Mouse (Mus musculus) urinary bladder, postnatal 14 days (tissue): ENCODE measurements around the gene Polr2j.

Experiments
- DNase-seq: peaks from one replicate; pipeline ENCODE4 v3.0.0; 2021; ENCODE audit warnings: low spot score

The Polr2j gene

DNA sequence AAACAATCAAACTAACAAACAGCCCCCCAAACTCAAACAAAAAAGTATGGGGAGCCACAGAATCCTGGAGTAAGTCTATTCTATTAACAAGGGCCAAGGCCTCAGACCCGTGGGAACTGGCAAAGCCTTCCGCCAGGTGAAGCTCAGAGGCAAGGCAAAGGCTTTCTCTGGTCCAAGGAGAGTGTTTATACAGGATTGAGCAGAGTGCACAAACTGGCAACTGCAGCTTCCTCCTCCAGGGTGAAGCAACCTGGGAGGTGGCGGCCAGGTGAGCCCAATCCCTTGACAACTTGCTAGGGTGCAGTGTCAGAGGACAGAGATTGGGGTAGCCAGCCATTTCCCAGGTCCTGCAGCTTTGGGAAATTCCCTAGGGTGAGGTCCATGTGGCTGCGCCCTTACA is 50.9 kb downstream of the Polr2j start:
- no peak for DNase-seq

DNA sequence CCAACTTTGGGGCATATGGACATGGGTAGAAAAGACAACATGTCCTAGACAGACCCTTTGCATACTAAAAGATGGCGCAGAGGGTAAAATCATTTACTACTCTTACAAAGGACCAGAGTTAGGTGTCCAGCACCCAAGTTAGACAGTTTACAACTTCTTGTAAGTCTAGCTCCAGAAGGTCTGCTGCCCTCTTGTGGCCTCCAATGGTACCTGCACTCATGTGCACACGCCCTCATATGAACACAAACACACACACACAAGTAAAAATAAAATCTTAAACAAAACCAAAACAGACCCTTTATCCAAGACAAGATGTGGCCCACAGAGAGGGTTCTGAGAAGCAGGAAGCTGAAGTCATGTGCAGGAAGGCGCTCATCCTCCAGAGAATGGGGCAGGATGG is 51.6 kb downstream of the Polr2j start:
- no peak for DNase-seq

DNA sequence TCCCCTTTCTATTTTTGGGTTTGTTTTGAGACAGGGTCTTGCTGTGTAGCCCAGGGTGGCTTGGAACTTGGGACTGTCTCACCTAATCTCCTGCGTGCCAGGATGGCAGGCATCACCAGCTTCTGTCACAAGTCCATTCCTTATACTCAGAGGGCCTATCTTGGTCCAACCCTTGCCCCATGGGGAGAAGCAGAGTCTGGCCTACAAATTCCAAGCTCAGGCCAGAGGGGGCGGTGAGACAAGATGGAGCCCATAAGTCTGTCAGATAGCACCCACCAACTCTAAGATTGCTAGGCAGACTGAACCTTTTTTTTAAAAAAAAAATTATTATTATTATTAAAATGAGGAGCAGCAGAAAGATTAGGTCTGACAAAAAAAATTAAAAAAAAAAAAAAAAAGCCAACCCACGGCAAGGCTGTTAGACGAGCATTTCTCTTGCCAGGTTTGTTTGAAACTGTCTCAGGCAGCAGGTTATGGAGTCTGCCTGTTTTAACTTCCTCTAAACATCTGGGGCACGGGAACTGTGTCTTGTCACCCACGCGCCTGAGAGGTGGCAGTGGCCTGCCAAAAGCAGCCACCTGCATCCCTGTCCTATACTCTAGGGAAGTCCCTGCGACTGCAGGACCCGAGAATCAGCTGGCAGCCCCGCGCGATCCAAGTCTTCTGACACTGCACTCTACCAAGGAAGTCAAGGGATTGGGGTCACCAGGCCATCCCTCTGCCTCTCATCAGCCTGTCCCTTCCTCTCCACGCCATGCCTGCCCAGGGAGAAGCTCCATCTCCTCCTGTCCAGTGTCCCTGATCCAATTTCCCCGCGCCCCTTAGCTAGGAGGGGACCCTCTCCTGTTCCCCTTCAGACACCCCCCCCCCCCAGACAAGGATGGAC is 53.4 kb downstream of the Polr2j start:
- no peak for DNase-seq

DNA sequence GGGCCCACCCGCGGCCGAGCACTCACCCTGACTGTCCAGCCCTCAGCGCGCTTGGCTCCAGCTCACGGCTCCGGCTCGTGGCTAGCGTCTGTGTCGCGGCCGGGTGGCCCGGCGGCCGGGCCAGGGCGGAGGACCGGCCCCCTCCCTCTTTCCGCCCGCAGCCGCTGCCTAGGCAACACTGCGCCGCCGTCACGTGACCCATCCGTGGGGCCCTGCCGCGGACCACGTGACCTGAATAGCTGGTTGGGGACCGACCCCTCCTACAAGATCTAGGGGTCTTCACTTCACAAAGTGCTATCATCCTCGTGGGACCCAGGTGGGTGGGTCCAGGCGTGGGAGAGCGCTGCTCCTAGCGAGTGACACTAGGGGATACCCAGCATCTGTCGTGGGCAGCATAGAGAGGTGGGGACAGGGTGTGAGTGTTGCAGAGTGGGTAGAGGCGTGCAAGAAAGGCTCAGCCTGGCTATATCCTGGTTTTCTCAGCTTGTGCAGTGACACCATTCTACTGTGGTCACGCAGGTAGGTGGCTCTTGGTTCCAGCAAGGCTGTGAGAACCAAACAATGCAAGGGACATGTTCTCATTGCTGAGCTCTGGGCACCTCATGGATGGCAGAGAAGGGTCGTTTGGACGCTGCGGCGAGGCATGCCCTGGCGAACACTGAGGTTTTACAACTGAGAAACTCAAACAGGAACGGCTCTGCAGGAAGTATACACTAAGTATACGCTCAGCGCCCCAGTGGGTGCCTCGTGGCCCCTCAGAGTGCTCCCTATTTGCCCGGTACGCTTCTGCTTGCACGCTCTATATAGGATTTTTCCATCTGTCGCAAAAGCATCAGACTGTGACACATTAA is 54.3 kb downstream of the Polr2j start, which contains the start of gene Orai2:
Orai2 (minus strand) TSS at position 202 of the 851 bp plus-strand sequence.
- DNase-seq: peak; percentile 78

DNA sequence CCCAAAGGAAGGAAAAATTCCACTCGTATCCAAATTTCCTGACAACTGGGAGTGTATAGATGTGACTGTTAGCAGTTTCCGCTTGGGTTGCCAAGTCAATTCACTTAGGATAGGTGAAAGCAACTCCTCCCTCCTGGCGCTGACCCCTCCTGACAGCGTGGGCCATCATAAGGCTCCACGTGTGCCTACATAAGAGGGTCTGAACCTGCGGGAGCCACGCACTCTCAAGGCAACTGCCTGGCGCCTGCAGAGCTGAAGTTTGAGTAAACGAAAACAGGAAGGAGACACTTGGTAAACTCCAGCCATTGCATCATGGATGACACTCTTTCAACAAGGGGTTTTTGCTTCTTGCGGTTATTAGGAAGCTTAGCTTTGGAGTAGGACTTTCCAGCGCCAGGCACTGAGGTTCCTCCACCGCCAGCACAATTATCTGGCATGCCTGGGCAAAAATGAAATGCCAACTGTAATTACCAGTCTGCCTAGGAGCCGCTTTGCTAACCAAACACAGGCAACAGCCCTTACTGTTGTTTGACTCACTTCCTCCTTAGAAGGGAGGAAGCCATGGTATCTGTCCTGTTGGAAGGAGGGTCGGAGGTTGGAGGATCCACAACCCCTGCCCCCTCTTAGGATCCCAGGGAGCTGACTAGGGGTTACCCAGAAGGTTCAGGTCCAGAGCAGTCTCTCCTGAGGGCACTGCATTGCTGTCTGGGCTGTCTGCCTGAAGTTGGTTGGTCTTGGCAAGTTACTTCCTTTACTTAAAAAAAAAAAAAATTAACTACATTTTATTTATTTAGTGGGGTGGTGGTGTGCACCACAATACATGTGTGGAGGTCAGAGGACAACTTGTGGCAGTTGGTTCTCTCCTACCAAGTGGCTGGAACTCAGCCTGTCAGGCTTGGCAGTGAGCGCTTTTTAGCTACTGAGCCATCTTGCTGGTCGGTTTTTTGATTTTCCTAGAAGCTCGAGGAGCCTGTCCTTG is 55.2 kb downstream of the Polr2j start:
- DNase-seq: peak; percentile 31
